Mouse (Mus musculus) erythroid progenitor cell, adult 5-6 weeks (primary cell): Measurements from ENCODE around the gene Rpl12. TPM values are rescaled to one million over a fixed set of nuclear protein-coding genes. Genes with fewer than 3 reads are reported as not detected.

Source experiments
- ATAC-seq: replicated peaks from 2 replicates; pipeline ENCODE4 v1.8.0; 2016; ENCODE audit warnings: moderate number of reproducible peaks, mild to moderate bottlenecking, moderate TSS enrichment, inconsistent platforms; ENCODE audit not compliant: poor library complexity, low FRiP score, severe bottlenecking
- total RNA-seq, 2 experiments: library from RNA; stranded (forward) in 1 of 2; stranded (reverse) in 1 of 2; fragments of 150-400 nt in 1 of 2; fragments of 186-747, 209-891 nt in 1 of 2; gene quantifications; 2 replicates each; pipeline versions ENCODE4 v1.2.3 to v1.2.4; 2015 to 2017; ENCODE audit warnings: low replicate concordance in 2 of 2

Rpl12 gene
- 414 and 420 TPM in 2 replicates for total RNA-seq (2015; ENCODE audit: low replicate concordance)
- 266 and 285 TPM in 2 replicates for total RNA-seq (2017; ENCODE audit: low replicate concordance)

- ATAC-seq = peak; percentile 95
Observed at GRCm38 (mm10) chr2:32961192-32961995, at the start of gene Rpl12, which contains the start of gene Lrsam1. TSS of gene Rpl12 (plus strand) at chr2:32961559. TSS of gene Lrsam1 (minus strand) at chr2:32961614.

- ATAC-seq = no peak
Observed at GRCm38 (mm10) chr2:32911639-32912182, 49.6 kb upstream of the Rpl12 start.

- ATAC-seq = peak; percentile 74
Observed at GRCm38 (mm10) chr2:32912210-32912804, 49.1 kb upstream of the Rpl12 start.

- ATAC-seq = no peak
Observed at GRCm38 (mm10) chr2:32914362-32914761, 47.0 kb upstream of the Rpl12 start.

- ATAC-seq = no peak
Observed at GRCm38 (mm10) chr2:32914896-32915295, 46.5 kb upstream of the Rpl12 start.

GRCm38 (mm10) chr2:32917526-32917925, 43.8 kb upstream of the Rpl12 start:
- no peak for ATAC-seq

- ATAC-seq = no peak
Observed at GRCm38 (mm10) chr2:32918391-32918790, 43.0 kb upstream of the Rpl12 start.

GRCm38 (mm10) chr2:32921235-32921634, 40.1 kb upstream of the Rpl12 start:
- no peak for ATAC-seq

- ATAC-seq = no peak
Observed at GRCm38 (mm10) chr2:32921801-32922380, 39.5 kb upstream of the Rpl12 start.

GRCm38 (mm10) chr2:32922564-32922963, 38.8 kb upstream of the Rpl12 start:
- no peak for ATAC-seq

- ATAC-seq = no peak
Observed at GRCm38 (mm10) chr2:32923551-32924250, 37.7 kb upstream of the Rpl12 start.

- ATAC-seq = no peak
Observed at GRCm38 (mm10) chr2:32924306-32924844, 37.0 kb upstream of the Rpl12 start.

GRCm38 (mm10) chr2:32926330-32927075, 34.9 kb upstream of the Rpl12 start:
- ATAC-seq = no peak

- no peak for ATAC-seq
Observed at GRCm38 (mm10) chr2:32927624-32928234, 33.6 kb upstream of the Rpl12 start.

GRCm38 (mm10) chr2:32928235-32928946, 33.0 kb upstream of the Rpl12 start:
- no peak for ATAC-seq

- ATAC-seq = no peak
Observed at GRCm38 (mm10) chr2:32928947-32929829, 32.2 kb upstream of the Rpl12 start.

GRCm38 (mm10) chr2:32931730-32932129, 29.6 kb upstream of the Rpl12 start:
- no peak for ATAC-seq
